Mouse (Mus musculus): ENCODE results near the gene Cfap221. TPM values are rescaled to one million over a fixed set of nuclear protein-coding genes. Genes with fewer than 3 reads are reported as not detected.

Gene Cfap221
- total and polyA plus RNA-seq, 3 experiments, result not detected

DNA sequence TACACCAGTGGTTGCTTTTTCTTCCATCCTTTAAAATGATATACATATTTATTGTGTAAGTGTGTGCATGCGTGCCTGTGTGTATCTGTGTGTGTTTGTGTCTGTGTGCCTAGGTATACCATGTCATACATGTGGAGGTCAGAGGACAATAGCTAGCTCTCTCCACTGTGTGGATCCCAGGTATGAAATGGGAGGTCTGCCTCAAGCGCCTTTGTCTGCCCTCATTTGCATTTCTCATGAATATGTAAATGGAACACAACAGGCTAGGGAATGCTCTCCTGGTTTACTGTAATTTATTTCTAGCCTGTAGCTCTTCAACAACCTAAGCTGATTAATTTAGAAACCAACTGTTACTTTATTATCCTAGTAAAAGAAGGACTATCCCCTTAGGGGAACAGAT is 42.4 kb downstream of the Cfap221 start:
- dilution Hi-C loops (cut with MboI; ENCODE audit: extremely low pct_ligation_motif_present, extremely low pct_unique_long_range_greater_than_20kb, low sequenced_read_pairs), result no loop called here
- Histone ChIP-seq H3K4me1 (ENCODE audit: control insufficient read depth in 1 of 2, insufficient read depth in 2 of 2) (no peaks in the 10 kb centered on the region), H3K79me2 (replicated peaks; ENCODE audit: control insufficient read depth, extremely low read depth, insufficient read depth, poor library complexity, severe bottlenecking) (no peaks in the 10 kb centered on the region), H3K9me3 (replicated peaks; ENCODE audit: low read length) (no peaks in the 10 kb centered on the region), H3K27me3 (replicated peaks) (no peaks in the 10 kb centered on the region), H3K27ac (ENCODE audit: insufficient read depth, low read depth) (no peak overlapping the region), H3K36me3 (replicated peaks in 1 of 2; ENCODE audit: control insufficient read depth in 1 of 2, insufficient read depth in 1 of 2, low read length in 1 of 2) (no peaks in the 10 kb centered on the region), H3K4me2 (ENCODE audit: insufficient read depth, low read depth, poor library complexity, severe bottlenecking) (no peak overlapping the region), H3K4me3 (replicated peaks in 1 of 3; ENCODE audit: low read depth in 2 of 3, low read length in 2 of 3, poor library complexity in 1 of 3) (no peak overlapping the region), H3K9ac (ENCODE audit: insufficient read depth, low read depth) (no peak overlapping the region)
- in situ Hi-C loops (cut with MboI; ENCODE audit: low pct_ligation_motif_present, low pct_unique_long_range_greater_than_20kb, low sequenced_read_pairs), result no loop called here
- no peak for DNase-seq (ENCODE audit: extremely low read depth)
- TF ChIP-seq ELF1 (IDR thresholded peaks at IDR 0.05; ENCODE audit: low read depth, low read length), result no peak
- TF ChIP-seq BHLHE40 (IDR thresholded peaks at IDR 0.05; ENCODE audit: low read depth, low read length), result no peak
- TF ChIP-seq SMC3 (IDR thresholded peaks at IDR 0.05; ENCODE audit: low read depth, low read length), result no peak
- TF ChIP-seq MAFK (IDR thresholded peaks at IDR 0.05; ENCODE audit: insufficient replicate concordance, low read length), result no peak
- TF ChIP-seq MYC (IDR thresholded peaks at IDR 0.05; ENCODE audit: low read depth, low read length), result no peak
- TF ChIP-seq KAT2A (IDR thresholded peaks at IDR 0.05; ENCODE audit: insufficient replicate concordance, low read length), result no peak
- no peak for TF ChIP-seq ZMIZ1 (IDR thresholded peaks at IDR 0.05; ENCODE audit: low read depth, low read length)
- no peak for TF ChIP-seq CTCF (conservative IDR thresholded peaks at IDR 0.05 in 1 of 2, IDR thresholded peaks at IDR 0.05 in 1 of 2; ENCODE audit: low read depth in 2 of 2, low read length in 2 of 2)
- TF ChIP-seq USF1 (IDR thresholded peaks at IDR 0.05; ENCODE audit: low read depth, low read length), result no peak
- no peak for TF ChIP-seq ZNF384 (IDR thresholded peaks at IDR 0.05; ENCODE audit: low read depth, low read length)
- no peak for TF ChIP-seq CHD2 (IDR thresholded peaks at IDR 0.05; ENCODE audit: low read length)
- TF ChIP-seq JUND (conservative IDR thresholded peaks at IDR 0.05; ENCODE audit: low read depth, low read length), result no peak
- no peak for TF ChIP-seq MXI1 (IDR thresholded peaks at IDR 0.05; ENCODE audit: low read depth, low read length)
- no peak for TF ChIP-seq NRF1 (IDR thresholded peaks at IDR 0.05; ENCODE audit: low read depth, low read length)

DNA sequence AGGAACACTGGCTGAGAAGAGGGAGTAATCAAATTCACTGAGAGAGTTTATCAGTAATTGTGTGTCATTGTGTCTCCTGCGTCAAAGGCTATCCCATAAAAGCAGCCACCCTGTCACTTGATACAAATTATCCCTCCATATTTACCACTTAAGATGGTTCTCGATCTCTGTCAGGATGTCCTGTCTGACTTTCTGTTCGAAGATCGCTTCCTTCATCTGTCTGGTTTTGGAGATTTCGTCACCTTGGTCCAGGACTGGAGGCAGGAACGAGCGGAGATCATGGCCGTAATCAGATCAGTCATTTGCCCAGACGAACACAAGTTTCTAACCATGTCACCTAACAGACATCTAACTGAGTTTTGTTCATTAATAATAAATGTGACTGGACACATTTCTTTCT is 43.6 kb downstream of the Cfap221 start:
- Histone ChIP-seq H3K4me3 (replicated peaks in 1 of 3; ENCODE audit: low read depth in 2 of 3, low read length in 2 of 3, poor library complexity in 1 of 3) (no peak overlapping the region), H3K4me2 (ENCODE audit: insufficient read depth, low read depth, poor library complexity, severe bottlenecking) (no peak overlapping the region), H3K9ac (ENCODE audit: insufficient read depth, low read depth) (no peak overlapping the region), H3K27ac (ENCODE audit: insufficient read depth, low read depth) (no peak overlapping the region), H3K9me3 (replicated peaks; ENCODE audit: low read length) (no peaks in the 10 kb centered on the region), H3K79me2 (replicated peaks; ENCODE audit: control insufficient read depth, extremely low read depth, insufficient read depth, poor library complexity, severe bottlenecking) (no peaks in the 10 kb centered on the region), H3K27me3 (replicated peaks) (no peaks in the 10 kb centered on the region), H3K36me3 (replicated peaks in 1 of 2; ENCODE audit: control insufficient read depth in 1 of 2, insufficient read depth in 1 of 2, low read length in 1 of 2) (no peaks in the 10 kb centered on the region), H3K4me1 (ENCODE audit: control insufficient read depth in 1 of 2, insufficient read depth in 2 of 2) (no peaks in the 10 kb centered on the region)
- in situ Hi-C loops (cut with MboI; ENCODE audit: low pct_ligation_motif_present, low pct_unique_long_range_greater_than_20kb, low sequenced_read_pairs), result no loop called here
- no peak for DNase-seq (ENCODE audit: extremely low read depth)
- no peak for TF ChIP-seq MYC (IDR thresholded peaks at IDR 0.05; ENCODE audit: low read depth, low read length)
- no peak for TF ChIP-seq HCFC1 (IDR thresholded peaks at IDR 0.05; ENCODE audit: low read depth, low read length)
- dilution Hi-C loops (cut with MboI; ENCODE audit: extremely low pct_ligation_motif_present, extremely low pct_unique_long_range_greater_than_20kb, low sequenced_read_pairs), result no loop called here

DNA sequence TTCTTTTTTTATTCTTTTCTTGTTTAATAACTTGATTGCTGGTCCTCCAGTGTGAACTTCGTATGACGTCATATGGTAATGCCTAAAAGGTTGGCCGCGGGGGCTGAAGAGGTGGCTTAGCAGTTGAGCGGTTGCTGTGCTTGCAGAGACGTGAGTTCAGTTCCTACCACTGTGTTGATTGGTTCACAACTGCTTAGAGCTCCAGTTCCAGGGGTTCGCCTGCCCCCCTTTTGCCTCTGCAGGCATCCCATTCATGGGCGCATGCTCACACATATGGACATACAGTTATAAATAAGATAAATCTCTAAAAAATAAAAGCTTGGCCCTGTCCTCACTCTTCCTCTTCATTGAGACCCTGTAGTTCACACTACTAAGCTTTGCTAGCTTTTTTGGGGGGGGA is 46.9 kb downstream of the Cfap221 start:
- no peaks in the 10 kb centered on the region for H3K9me3 ChIP-seq (replicated peaks; ENCODE audit: low read length)
- dilution Hi-C loops (cut with MboI; ENCODE audit: extremely low pct_ligation_motif_present, extremely low pct_unique_long_range_greater_than_20kb, low sequenced_read_pairs), result no loop called here
- no peaks in the 10 kb centered on the region for H3K36me3 ChIP-seq (replicated peaks in 1 of 2; ENCODE audit: control insufficient read depth in 1 of 2, insufficient read depth in 1 of 2, low read length in 1 of 2)
- in situ Hi-C loops (cut with MboI; ENCODE audit: low pct_ligation_motif_present, low pct_unique_long_range_greater_than_20kb, low sequenced_read_pairs), result no loop called here
- TF ChIP-seq GABPA (IDR thresholded peaks at IDR 0.05; ENCODE audit: insufficient replicate concordance, low read depth, low read length), result no peak
- TF ChIP-seq JUN (IDR thresholded peaks at IDR 0.05; ENCODE audit: insufficient read depth, low read depth, low read length), result no peak
- TF ChIP-seq UBTF (IDR thresholded peaks at IDR 0.05; ENCODE audit: low read depth, low read length), result no peak
- no peak for TF ChIP-seq USF1 (IDR thresholded peaks at IDR 0.05; ENCODE audit: low read depth, low read length)
- TF ChIP-seq CHD1 (IDR thresholded peaks at IDR 0.05; ENCODE audit: low read depth, low read length), result no peak
- TF ChIP-seq BHLHE40 (IDR thresholded peaks at IDR 0.05; ENCODE audit: low read depth, low read length), result no peak
- H3K4me1 ChIP-seq (ENCODE audit: control insufficient read depth in 1 of 2, insufficient read depth in 2 of 2), result no peaks in the 10 kb centered on the region
- no peaks in the 10 kb centered on the region for H3K27me3 ChIP-seq (replicated peaks)
- no peak overlapping the region for H3K9ac ChIP-seq (ENCODE audit: insufficient read depth, low read depth)
- no peak overlapping the region for H3K4me2 ChIP-seq (ENCODE audit: insufficient read depth, low read depth, poor library complexity, severe bottlenecking)
- no peak overlapping the region for H3K27ac ChIP-seq (ENCODE audit: insufficient read depth, low read depth)
- no peaks in the 10 kb centered on the region for H3K79me2 ChIP-seq (replicated peaks; ENCODE audit: control insufficient read depth, extremely low read depth, insufficient read depth, poor library complexity, severe bottlenecking)
- no peak overlapping the region for H3K4me3 ChIP-seq (replicated peaks in 1 of 3; ENCODE audit: low read depth in 2 of 3, low read length in 2 of 3, poor library complexity in 1 of 3)
- DNase-seq (ENCODE audit: extremely low read depth), result no peak

Measured in CH12.LX (cell line).